ENCODE assay signal across 8 mouse cellular contexts in genomic region chr15:83473832-83474465, GRCm38 (mm10). TPM values are rescaled to one million over a fixed set of nuclear protein-coding genes. Genes with fewer than 3 reads are reported as not detected.
A peak's percentile ranks its signal among the peaks of the same experiment; 100 is the strongest.
DNase-seq lines count a peak whose midpoint lies in the region; ATAC-seq and TF ChIP-seq lines count a peak whose summit lies in the region.

No protein-coding gene starts in this region.

- peak overlapping the region; percentile 58 for H3K4me2 ChIP-seq in CH12.LX (ENCODE audit: insufficient read depth, low read depth, poor library complexity, severe bottlenecking)
- H3K4me2 ChIP-seq in heart, embryonic 11.5 days, result peak overlapping the region; percentile 20; the same call in 1 of the 2 replicates

- no peak for TF ChIP-seq RAD21 in CH12.LX (IDR thresholded peaks at IDR 0.05; ENCODE audit: low read depth, low read length)

- peaks cover 9 to 40% of the 10 kb centered on the region in 2 experiments for H3K4me1 ChIP-seq in CH12.LX (ENCODE audit: control insufficient read depth in 1 of 2, insufficient read depth in 2 of 2)
- peaks cover 19% of the 10 kb centered on the region for H3K4me1 ChIP-seq in bone marrow, adult 2 months (ENCODE audit: control insufficient read depth, insufficient read depth, low read length)
- H3K4me1 ChIP-seq in heart, embryonic 11.5 days (ENCODE audit: control insufficient read depth, insufficient read depth, low read length), result peaks cover 11% of the 10 kb centered on the region
- H3K4me1 ChIP-seq in megakaryocyte, embryonic 14.5 days, result peaks cover 50% of the 10 kb centered on the region

- peak; percentile 86 for DNase-seq in CH12.LX (ENCODE audit: extremely low read depth)
- DNase-seq in kidney, postnatal 36 days, result peak; percentile 64 to 66
- DNase-seq in thymus, postnatal 4 days, result peak; percentile 67
- DNase-seq in left cerebral cortex, adult 8-10 months (ENCODE audit: low spot score in 2 of 2), result no peak
- DNase-seq in right cerebral cortex, postnatal 10 days (ENCODE audit: low spot score in 2 of 2), result no peak

- no peaks in the 10 kb centered on the region for H3K9me3 ChIP-seq in CH12.LX (replicated peaks; ENCODE audit: low read length)
- H3K9me3 ChIP-seq in heart, embryonic 11.5 days (replicated peaks; ENCODE audit: control insufficient read depth, low read length), result no peaks in the 10 kb centered on the region
- H3K9me3 ChIP-seq in megakaryocyte, embryonic 14.5 days, result no peaks in the 10 kb centered on the region

- H3K79me2 ChIP-seq in CH12.LX (replicated peaks; ENCODE audit: control insufficient read depth, extremely low read depth, insufficient read depth, poor library complexity, severe bottlenecking), result no peaks in the 10 kb centered on the region

- ATAC-seq in heart, embryonic 11.5 days (replicated peaks; ENCODE audit: insufficient number of reproducible peaks, low FRiP score, low TSS enrichment), result peak; percentile 75

- no peak for TF ChIP-seq CTCF in CH12.LX (conservative IDR thresholded peaks at IDR 0.05 in 1 of 2, IDR thresholded peaks at IDR 0.05 in 1 of 2; ENCODE audit: low read depth in 2 of 2, low read length in 2 of 2)
- no peak for TF ChIP-seq CTCF in bone marrow, adult 2 months (IDR thresholded peaks at IDR 0.05; ENCODE audit: control insufficient read depth, insufficient read depth, low read length)

- peak; percentile 65 for TF ChIP-seq EP300 in CH12.LX (IDR thresholded peaks at IDR 0.05; ENCODE audit: low read length)

- H3K4me3 ChIP-seq in CH12.LX (replicated peaks in 1 of 3; ENCODE audit: low read depth in 2 of 3, low read length in 2 of 3, poor library complexity in 1 of 3), result peak overlapping the region in 2 of 3 experiments; percentile 1 to 3
- H3K4me3 ChIP-seq in bone marrow, adult 2 months (replicated peaks; ENCODE audit: control insufficient read depth, low read depth, low read length), result no peak overlapping the region
- H3K4me3 ChIP-seq in heart, embryonic 11.5 days (ENCODE audit: low read depth, low read length), result no peak overlapping the region
- peak overlapping the region; percentile 77 for H3K4me3 ChIP-seq in megakaryocyte, embryonic 14.5 days (replicated peaks)

- dilution Hi-C loops in CH12.LX (cut with MboI; ENCODE audit: extremely low pct_ligation_motif_present, extremely low pct_unique_long_range_greater_than_20kb, low sequenced_read_pairs), result no loop called here

- in situ Hi-C loops in CH12.LX (cut with MboI; ENCODE audit: low pct_ligation_motif_present, low pct_unique_long_range_greater_than_20kb, low sequenced_read_pairs), result loop anchor here (10.0 kb wide), 1 partner anchor 79 kb away; no protein-coding TSS in a partner anchor

- no peaks in the 10 kb centered on the region for H3K27me3 ChIP-seq in CH12.LX (replicated peaks)
- no peaks in the 10 kb centered on the region for H3K27me3 ChIP-seq in heart, embryonic 11.5 days (ENCODE audit: control insufficient read depth, insufficient read depth, low read length)
- peaks cover 41% of the 10 kb centered on the region for H3K27me3 ChIP-seq in megakaryocyte, embryonic 14.5 days (replicated peaks)

- 26% methylated on average over 10 of the region's 10 CpGs for WGBS in bone marrow, adult 2 months
- WGBS in heart, embryonic 11.5 days (ENCODE audit: insufficient replicate concordance), result 59% methylated on average over 10 of the region's 10 CpGs

- H3K36me3 ChIP-seq in CH12.LX (replicated peaks in 1 of 2; ENCODE audit: control insufficient read depth in 1 of 2, insufficient read depth in 1 of 2, low read length in 1 of 2), result no peaks in the 10 kb centered on the region
- no peaks in the 10 kb centered on the region for H3K36me3 ChIP-seq in heart, embryonic 11.5 days (ENCODE audit: control insufficient read depth, insufficient read depth, low read length)
- no peaks in the 10 kb centered on the region for H3K36me3 ChIP-seq in megakaryocyte, embryonic 14.5 days (replicated peaks; ENCODE audit: low read length)

- no peak overlapping the region for H3K9ac ChIP-seq in CH12.LX (ENCODE audit: insufficient read depth, low read depth)
- H3K9ac ChIP-seq in heart, embryonic 11.5 days (ENCODE audit: low read depth, low read length), result no peak overlapping the region

- no peak overlapping the region for H3K27ac ChIP-seq in CH12.LX (ENCODE audit: insufficient read depth, low read depth)
- peak overlapping the region; percentile 63 for H3K27ac ChIP-seq in bone marrow, adult 2 months (ENCODE audit: control insufficient read depth, insufficient read depth, low read depth, low read length, poor library complexity)
- no peak overlapping the region for H3K27ac ChIP-seq in heart, embryonic 11.5 days (ENCODE audit: low read depth, low read length)

- TF ChIP-seq POLR2A in CH12.LX (IDR thresholded peaks at IDR 0.05; ENCODE audit: low read depth, low read length), result no peak
- peak; percentile 19; the same call in 1 of the 2 replicates for TF ChIP-seq POLR2A in bone marrow, adult 2 months (IDR thresholded peaks at IDR 0.05; ENCODE audit: borderline replicate concordance, control insufficient read depth, low read depth, low read length)

TF ChIP-seq in CH12.LX, 34 proteins besides CTCF, POLR2A, EP300 and RAD21 (continues in another document):
- TF ChIP-seq UBTF (IDR thresholded peaks at IDR 0.05; ENCODE audit: low read depth, low read length) (no peak), USF1 (IDR thresholded peaks at IDR 0.05; ENCODE audit: low read depth, low read length) (no peak), MXI1 (IDR thresholded peaks at IDR 0.05; ENCODE audit: low read depth, low read length) (peak; percentile 79; the same call in 1 of the 2 replicates), PAX5 (IDR thresholded peaks at IDR 0.05; ENCODE audit: low read length) (no peak), IRF4 (IDR thresholded peaks at IDR 0.05; ENCODE audit: low read depth, low read length) (peak; percentile 85), BHLHE40 (IDR thresholded peaks at IDR 0.05; ENCODE audit: low read depth, low read length) (peak; percentile 59), SIN3A (IDR thresholded peaks at IDR 0.05; ENCODE audit: low read length) (peak; percentile 84), ZC3H11A (IDR thresholded peaks at IDR 0.05; ENCODE audit: low read depth, low read length) (no peak), HCFC1 (IDR thresholded peaks at IDR 0.05; ENCODE audit: low read depth, low read length) (no peak), MAZ (IDR thresholded peaks at IDR 0.05; ENCODE audit: low read depth, low read length) (peak; percentile 66), USF2 (conservative IDR thresholded peaks at IDR 0.05; ENCODE audit: low read depth, low read length) (no peak), POLR2AphosphoS2 (IDR thresholded peaks at IDR 0.05; ENCODE audit: low read depth, low read length) (no peak), GABPA (IDR thresholded peaks at IDR 0.05; ENCODE audit: insufficient replicate concordance, low read depth, low read length) (no peak), NELFE (IDR thresholded peaks at IDR 0.05; ENCODE audit: low read depth, low read length) (0 out of 2 replicates have a peak, but pooled peaks have one; percentile 43), MEF2A (IDR thresholded peaks at IDR 0.05; ENCODE audit: borderline replicate concordance, low read depth, low read length) (peak; percentile 48; the same call in 1 of the 2 replicates), JUND (conservative IDR thresholded peaks at IDR 0.05; ENCODE audit: low read depth, low read length) (no peak; the same call in 1 of the 2 replicates), ELF1 (IDR thresholded peaks at IDR 0.05; ENCODE audit: low read depth, low read length) (0 out of 2 replicates have a peak, but pooled peaks have one; percentile 23), CHD1 (IDR thresholded peaks at IDR 0.05; ENCODE audit: low read depth, low read length) (no peak), MAX (IDR thresholded peaks at IDR 0.05; ENCODE audit: low read length) (0 out of 2 replicates have a peak, but pooled peaks have one; percentile 31), MAFK (IDR thresholded peaks at IDR 0.05; ENCODE audit: insufficient replicate concordance, low read length) (no peak), TBP (conservative IDR thresholded peaks at IDR 0.05; ENCODE audit: low read depth, low read length) (no peak), CHD2 (IDR thresholded peaks at IDR 0.05; ENCODE audit: low read length) (no peak), ZNF384 (IDR thresholded peaks at IDR 0.05; ENCODE audit: low read depth, low read length) (no peak), JUN (IDR thresholded peaks at IDR 0.05; ENCODE audit: insufficient read depth, low read depth, low read length) (peak; percentile 37; the same call in 1 of the 2 replicates)

RNA-seq across cellular contexts. Expression of gene Pacsin2, which starts 9.5 kb away (rescaled TPM):
- total RNA-seq in CH12.LX (2012; rRNA removed), result 47.9 and 48.4 TPM in 2 replicates
- 53.6 and 53.7 TPM in 2 replicates for total RNA-seq in CH12.LX (2014; rRNA removed)
- polyA plus RNA-seq in CH12.LX (2012; ENCODE audit: insufficient read length, low read depth), result 85.5 and 99.3 TPM in 2 replicates
- polyA plus RNA-seq in bone marrow, adult 2 months (2011; ENCODE audit: insufficient read depth, insufficient read length, low replicate concordance, missing spikeins), result 47.6 and 48.2 TPM in 2 replicates
- 55.0 and 60.0 TPM in 2 replicates for polyA plus RNA-seq in heart, embryonic 11.5 days (2014; fragmentation: Nextera tagmentation; extraction: Ambion mirVana)
- polyA plus RNA-seq in megakaryocyte, embryonic 14.5 days (2012; ENCODE audit: insufficient read depth, low replicate concordance), result 39.9 and 82.1 TPM in 2 replicates
- 100 to 1,000 TPM in 2 of 4 experiments, 10 to 100 TPM in 2; 86.2 to 103 (median 98.5) TPM for total RNA-seq in left cerebral cortex, adult 8-10 months (2022)

RNA-seq across cellular contexts. Expression of gene Ttll1, which starts 36.7 kb away (rescaled TPM):
- 4.1 and 4.9 TPM in 2 replicates for total RNA-seq in CH12.LX (2012; rRNA removed)
- total RNA-seq in CH12.LX (2014; rRNA removed), result 2.4 and 2.5 TPM in 2 replicates
- polyA plus RNA-seq in CH12.LX (2012; ENCODE audit: insufficient read length, low read depth), result 8.6 and 9.9 TPM in 2 replicates
- polyA plus RNA-seq in bone marrow, adult 2 months (2011; ENCODE audit: insufficient read depth, insufficient read length, low replicate concordance, missing spikeins), result 2.4 and 5.1 TPM in 2 replicates
- polyA plus RNA-seq in heart, embryonic 11.5 days (2014; fragmentation: Nextera tagmentation; extraction: Ambion mirVana), result 18.7 and 20.4 TPM in 2 replicates
- 8.3 TPM in 1 of 2 replicates, not detected in the other for polyA plus RNA-seq in megakaryocyte, embryonic 14.5 days (2012; ENCODE audit: insufficient read depth, low replicate concordance)
- total RNA-seq in left cerebral cortex, adult 8-10 months (2022), result 10 to 100 TPM; 48.1 to 53.0 (median 49.1) TPM

RNA-seq across cellular contexts. Expression of gene Bik, which starts 52.7 kb away (rescaled TPM):
- total RNA-seq in CH12.LX (2012; rRNA removed) (0.13 TPM in 1 of 2 replicates, not detected in the other), CH12.LX (2014; rRNA removed) (0.61 TPM in 1 of 2 replicates, not detected in the other)
- 0.50 and 0.87 TPM in 2 replicates for polyA plus RNA-seq in CH12.LX (2012; ENCODE audit: insufficient read length, low read depth)
- polyA plus RNA-seq in bone marrow, adult 2 months (2011; ENCODE audit: insufficient read depth, insufficient read length, low replicate concordance, missing spikeins), result 3.3 and 4.9 TPM in 2 replicates
- polyA plus RNA-seq in heart, embryonic 11.5 days (2014; fragmentation: Nextera tagmentation; extraction: Ambion mirVana), result 31.5 and 33.0 TPM in 2 replicates
- polyA plus RNA-seq in megakaryocyte, embryonic 14.5 days (2012; ENCODE audit: insufficient read depth, low replicate concordance), result 3.1 and 3.5 TPM in 2 replicates
- under 1 TPM in 3 of 4 experiments, not detected in 1; 0.40 to 0.70 (median 0.54) TPM for total RNA-seq in left cerebral cortex, adult 8-10 months (2022)

Comparison
In these comparisons a context has a peak if more than half of its experiments do, and no peak if none do; other contexts are left out.
1. DNase-seq: peak in CH12.LX (single experiment), kidney, postnatal 36 days (2 of 2) and thymus, postnatal 4 days (single experiment); none in left cerebral cortex, adult 8-10 months (0 of 2) and right cerebral cortex, postnatal 10 days (0 of 2).
2. H3K4me3 ChIP-seq: peak in CH12.LX (2 of 3) and megakaryocyte, embryonic 14.5 days (single experiment); none in bone marrow, adult 2 months (single experiment) and heart, embryonic 11.5 days (single experiment).